Mouse (Mus musculus): ENCODE measurements around the gene Slf2.
A peak's percentile ranks its signal among the peaks of the same experiment; 100 is the strongest.

Gene Slf2

GRCm38 (mm10) chr19:45012219-45012618, 81.3 kb downstream of the Slf2 start:
- DNase-seq (ENCODE audit: low read depth, low spot score) = no peak

- DNase-seq (ENCODE audit: low read depth, low spot score) = no peak
These were observed 81.7 kb downstream of the Slf2 start for GRCm38 (mm10) chr19:45012636-45013035.

- no peak for DNase-seq (ENCODE audit: low read depth, low spot score)
These were observed 82.8 kb downstream of the Slf2 start for GRCm38 (mm10) chr19:45013581-45014225.

- peak; percentile 72 for DNase-seq (ENCODE audit: low read depth, low spot score)
These were observed 83.5 kb downstream of the Slf2 start, which contains the start of gene Lzts2 for GRCm38 (mm10) chr19:45014335-45014971. Lzts2 (plus strand) TSS chr19:45014414.

DNA sequence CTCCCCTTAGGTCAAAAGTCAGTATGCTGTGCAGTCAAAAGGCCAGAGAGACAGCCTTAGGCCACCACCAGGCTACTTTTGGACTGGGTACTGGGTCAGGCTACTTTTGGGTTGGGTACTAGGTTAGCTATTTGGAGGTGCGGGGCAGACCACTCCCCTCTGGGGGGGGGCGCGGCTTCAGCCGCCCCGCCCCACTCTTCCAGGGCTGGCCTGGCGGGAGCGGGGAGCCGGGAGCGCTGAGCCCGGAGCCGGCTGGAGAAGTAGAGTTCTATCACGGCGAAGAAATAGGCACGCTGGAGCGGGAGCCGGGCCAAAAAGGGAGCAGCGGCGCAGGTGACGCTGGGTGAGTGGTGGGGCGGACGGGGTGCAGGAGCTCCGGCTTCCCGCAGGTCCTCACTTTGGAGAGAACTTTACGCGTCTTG, 84.0 kb downstream of the Slf2 start:
- DNase-seq (ENCODE audit: low read depth, low spot score) = peak; percentile 73

GRCm38 (mm10) chr19:45015518-45016281, 84.7 kb downstream of the Slf2 start:
- DNase-seq (ENCODE audit: low read depth, low spot score) = peak; percentile 71

DNA sequence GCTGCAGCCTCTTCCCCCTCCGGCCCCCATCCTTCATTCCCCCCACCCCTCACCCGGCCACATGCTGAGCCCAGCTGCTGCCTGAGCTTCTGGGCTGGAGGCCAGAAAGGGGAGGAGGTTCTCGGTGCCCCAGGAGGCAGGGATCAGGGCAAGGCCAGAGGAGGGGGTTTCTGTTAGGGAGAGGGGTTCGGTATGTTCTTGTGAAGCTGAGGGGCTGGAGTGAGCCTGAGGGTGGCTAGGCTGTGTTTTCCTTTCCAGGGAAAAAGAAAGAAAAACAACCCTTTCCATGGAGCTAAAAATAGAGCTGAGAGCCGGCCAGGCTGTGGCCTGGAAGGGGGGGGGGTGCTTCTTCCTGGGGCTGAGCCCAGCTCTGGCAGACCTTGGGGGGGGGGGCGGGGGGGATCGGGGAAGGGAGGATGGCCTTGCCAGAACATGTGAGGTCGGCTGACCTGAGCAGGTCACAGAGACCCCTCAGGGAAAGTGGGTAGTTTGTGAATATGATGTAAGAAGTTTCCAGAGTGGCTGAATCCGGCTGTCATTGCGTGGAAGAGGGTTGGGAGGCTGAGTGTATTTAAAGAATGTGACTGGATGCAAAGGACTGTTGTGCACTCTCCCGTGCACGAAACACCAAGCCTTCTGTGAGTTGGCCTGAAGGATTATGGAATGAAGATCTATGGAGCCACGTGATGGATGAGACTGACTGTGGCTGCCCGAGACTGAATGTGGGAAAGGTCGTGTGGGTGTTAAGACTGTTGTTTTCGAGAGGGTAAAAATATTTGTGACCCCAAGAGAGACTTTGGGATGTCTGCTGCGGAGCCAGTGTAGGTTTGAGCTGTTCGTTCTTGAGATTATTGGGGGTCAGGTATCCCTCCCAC, 85.6 kb downstream of the Slf2 start:
- DNase-seq (ENCODE audit: low read depth, low spot score) = no peak

DNA sequence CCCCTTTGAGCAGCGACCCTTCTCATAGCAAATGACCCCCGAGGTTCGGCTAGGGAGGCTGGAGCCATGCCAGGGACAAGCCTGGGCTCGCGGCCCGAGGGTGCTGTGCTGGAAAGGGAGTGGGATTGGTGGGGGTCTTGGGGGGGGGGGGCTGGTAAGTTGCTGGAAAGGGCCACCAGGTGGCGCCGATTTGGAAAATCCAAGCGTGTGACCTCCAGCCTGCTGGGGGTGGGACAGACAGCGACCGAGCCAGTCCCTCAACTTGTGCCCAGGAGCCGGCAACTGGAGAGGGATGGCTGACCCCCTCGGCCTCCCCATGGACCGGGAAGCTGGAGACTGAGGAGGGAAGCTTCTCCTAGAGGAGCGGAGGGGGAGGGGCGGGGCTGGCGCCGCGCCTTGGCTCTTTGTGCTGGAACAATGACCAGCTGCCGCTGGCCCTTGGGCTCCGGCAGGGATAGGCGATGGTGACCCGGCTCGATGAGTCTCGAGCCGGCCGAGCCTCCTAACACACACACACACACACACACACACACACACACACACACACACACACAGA, 86.3 kb downstream of the Slf2 start:
- peak; percentile 73 for DNase-seq (ENCODE audit: low read depth, low spot score)

GRCm38 (mm10) chr19:45017909-45018308, 87.0 kb downstream of the Slf2 start:
- DNase-seq (ENCODE audit: low read depth, low spot score) = peak; percentile 39

GRCm38 (mm10) chr19:45018351-45018831, 87.4 kb downstream of the Slf2 start:
- no peak for DNase-seq (ENCODE audit: low read depth, low spot score)

- DNase-seq (ENCODE audit: low read depth, low spot score) = peak; percentile 46
These were observed 89.4 kb downstream of the Slf2 start for GRCm38 (mm10) chr19:45020348-45020747.

GRCm38 (mm10) chr19:45021362-45021761, 90.4 kb downstream of the Slf2 start:
- no peak for DNase-seq (ENCODE audit: low read depth, low spot score)

DNA sequence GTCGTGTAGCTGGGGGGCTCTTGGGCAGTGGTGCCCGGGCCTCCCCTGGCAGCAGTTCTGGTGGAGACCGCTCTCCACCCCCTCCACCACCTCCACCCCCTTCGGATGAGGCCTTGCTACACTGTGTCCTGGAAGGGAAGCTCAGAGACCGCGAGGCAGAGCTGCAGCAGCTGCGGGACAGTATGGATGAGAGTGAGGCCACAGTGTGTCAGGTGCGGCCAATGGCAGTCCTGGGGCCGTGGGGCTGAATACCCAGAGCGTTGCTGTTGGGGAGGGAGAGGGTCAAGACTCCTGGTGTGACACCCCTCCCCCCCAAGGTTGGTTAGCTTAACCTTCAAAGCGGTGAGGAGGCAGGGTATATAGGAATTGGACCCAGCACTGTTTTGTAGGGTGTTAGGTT, 93.0 kb downstream of the Slf2 start:
- no peak for DNase-seq (ENCODE audit: low read depth, low spot score)

- DNase-seq (ENCODE audit: low read depth, low spot score) = no peak
These were observed 93.8 kb downstream of the Slf2 start for GRCm38 (mm10) chr19:45024775-45025174.

DNA sequence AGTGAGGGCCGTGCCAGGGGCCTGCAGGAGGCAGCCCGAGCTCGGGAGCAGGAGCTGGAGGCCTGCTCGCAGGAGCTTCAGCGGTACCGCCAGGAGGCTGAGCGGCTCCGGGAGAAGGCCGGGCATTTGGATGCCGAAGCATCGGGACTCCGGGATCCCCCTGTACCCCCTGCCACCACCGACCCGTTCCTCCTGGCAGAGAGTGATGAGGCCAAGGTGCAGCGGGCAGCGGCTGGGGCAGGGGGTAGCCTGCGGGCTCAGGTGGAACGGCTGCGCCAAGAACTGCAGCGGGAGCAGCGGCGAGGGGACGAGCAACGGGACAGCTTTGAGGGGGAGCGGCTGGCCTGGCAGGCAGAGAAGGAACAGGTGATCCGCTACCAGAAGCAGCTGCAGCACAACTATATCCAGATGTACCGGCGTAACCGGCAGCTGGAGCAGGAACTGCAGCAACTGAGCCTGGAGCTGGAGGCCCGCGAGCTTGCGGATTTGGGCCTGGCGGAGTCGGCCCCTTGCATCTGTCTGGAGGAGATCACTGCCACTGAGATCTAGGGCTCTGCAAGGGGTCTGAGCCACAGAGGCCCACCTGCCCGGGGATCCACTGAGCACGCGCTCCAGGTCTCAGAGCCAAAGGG, 95.1 kb downstream of the Slf2 start:
- peak; percentile 39 for DNase-seq (ENCODE audit: low read depth, low spot score)

DNA sequence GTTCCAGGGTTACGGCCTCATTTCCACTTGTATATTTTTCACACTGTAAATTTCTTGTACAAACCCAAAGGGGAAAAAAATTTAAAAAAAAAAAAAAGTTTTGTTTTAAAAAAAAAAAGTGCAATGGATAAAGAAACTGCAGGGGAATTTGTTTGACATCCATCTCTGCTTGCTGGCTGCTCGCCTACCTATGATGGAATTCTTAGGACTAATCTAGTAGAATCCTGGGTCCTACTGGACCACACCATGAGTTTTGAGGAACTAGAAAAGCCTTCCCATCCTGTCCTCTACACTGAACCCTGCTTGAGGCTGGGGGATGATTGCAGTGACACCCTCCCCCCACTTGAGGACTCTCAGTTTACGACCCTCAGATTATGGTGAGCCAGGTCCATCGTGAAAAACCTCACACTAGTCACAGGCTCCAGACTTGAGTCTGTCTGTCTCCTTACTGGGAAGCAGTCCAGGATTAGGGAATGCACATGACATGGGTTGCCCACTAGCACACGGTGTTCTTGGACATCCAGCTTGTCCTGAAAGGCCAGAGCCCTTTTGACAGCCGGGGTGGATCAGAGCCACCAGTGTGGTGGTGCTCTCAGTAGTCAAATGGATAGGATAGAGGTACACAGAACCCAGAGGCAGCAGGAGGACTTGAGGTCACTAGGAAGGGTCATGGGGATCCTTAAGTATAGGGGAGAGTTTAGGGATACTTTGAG, 96.2 kb downstream of the Slf2 start:
- DNase-seq (ENCODE audit: low read depth, low spot score) = no peak

- DNase-seq (ENCODE audit: low read depth, low spot score) = no peak
These were observed 96.9 kb downstream of the Slf2 start for GRCm38 (mm10) chr19:45027848-45028247.

- no peak for DNase-seq (ENCODE audit: low read depth, low spot score)
These were observed 97.8 kb downstream of the Slf2 start for GRCm38 (mm10) chr19:45028746-45029145.

DNA sequence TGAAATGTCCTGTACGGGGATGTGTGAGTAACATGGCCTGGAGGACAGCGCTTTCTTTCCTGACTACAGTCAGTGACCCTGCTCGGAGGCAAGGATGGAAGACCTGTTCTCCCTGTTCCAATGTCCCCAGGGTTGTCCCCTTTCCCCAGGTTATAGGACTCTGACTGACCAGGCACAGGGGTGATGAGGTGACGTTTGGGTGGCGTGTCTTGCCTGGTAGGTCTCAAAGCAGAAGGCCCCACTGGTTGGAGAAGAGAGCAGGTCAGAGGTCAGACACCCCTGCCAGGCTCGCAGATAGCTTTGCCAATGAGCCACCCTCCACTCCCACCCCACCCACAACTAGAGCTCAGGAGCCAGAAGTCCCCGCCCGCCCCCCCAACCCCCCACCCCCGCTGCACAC, 98.6 kb downstream of the Slf2 start:
- no peak for DNase-seq (ENCODE audit: low read depth, low spot score)

DNA sequence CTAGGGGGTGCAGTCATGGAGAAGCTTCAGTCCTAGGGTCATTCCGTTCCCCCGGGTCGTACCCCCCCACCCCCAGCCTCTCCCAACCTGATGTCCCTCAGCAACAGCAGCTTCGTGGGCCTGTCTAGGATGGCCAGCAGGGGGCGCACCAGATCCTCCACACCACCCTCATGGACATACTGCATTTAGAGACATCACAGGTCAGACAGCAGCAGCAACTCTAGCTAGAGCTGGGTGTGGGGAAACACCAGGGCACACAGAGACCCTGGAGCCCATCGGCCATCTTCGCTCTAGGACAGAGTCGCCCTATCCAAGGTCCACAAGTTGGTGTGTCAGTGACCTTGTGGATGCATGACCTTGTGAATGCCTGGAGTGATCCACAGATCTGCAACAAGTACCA, 99.2 kb downstream of the Slf2 start:
- peak; percentile 83 for DNase-seq (ENCODE audit: low read depth, low spot score)
